Mouse (Mus musculus): ENCODE results near the gene Cd8b1.
"Not testable (repeated sequence)": the region's sequence is repeated elsewhere in the genome, so short reads cannot be mapped to it uniquely, and the experiment has no call there.

The Cd8b1 gene

GRCm38 (mm10) chr6:71322491-71322921 lies at the start of gene Cd8b1:
Gene Cd8b1 (plus strand): TSS chr6:71322788.
- no peak for DNase-seq (ENCODE audit: low spot score)

DNA sequence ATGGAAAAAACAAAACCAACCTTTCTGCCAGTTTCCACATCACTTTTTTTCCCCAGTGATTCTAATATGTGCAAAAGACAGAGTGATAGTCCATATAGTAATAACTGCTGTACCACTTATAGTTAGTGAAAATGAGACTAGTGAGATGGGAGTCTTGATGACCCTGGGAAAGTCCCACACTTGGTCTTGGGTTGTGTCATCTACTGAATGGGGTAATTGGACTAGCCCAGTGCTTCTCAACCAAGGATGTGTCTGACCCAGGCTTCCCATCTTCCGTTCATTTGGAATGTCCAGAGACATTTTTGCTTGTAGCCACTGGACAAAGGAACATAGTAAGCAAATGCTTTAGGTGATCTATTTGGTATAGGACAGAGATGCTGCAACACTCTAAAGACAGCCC lies 48.9 kb upstream of the Cd8b1 start:
- no peak for DNase-seq (ENCODE audit: low spot score)

DNA sequence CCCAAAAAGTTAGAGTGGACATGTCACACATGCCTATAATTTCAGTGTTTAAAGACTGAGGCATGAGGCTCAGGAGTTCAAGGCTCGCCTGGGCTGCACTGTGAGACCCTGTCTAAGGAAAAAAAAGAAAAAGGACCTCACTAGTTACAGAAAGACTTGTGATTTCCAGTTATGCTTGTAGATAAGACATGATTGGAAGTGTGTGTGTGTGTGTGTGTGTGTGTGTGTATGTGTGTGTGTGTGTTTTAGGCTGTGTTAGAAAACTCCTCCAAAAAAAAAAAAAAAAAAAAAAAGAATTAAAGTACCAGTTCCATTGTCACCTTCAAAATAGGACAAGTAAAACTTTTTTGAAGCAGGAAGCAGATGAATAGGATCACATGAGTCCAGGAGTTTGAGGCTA lies 48.0 kb upstream of the Cd8b1 start:
- no peak for DNase-seq (ENCODE audit: low spot score)

GRCm38 (mm10) chr6:71279418-71279817 lies 43.2 kb upstream of the Cd8b1 start:
- DNase-seq (ENCODE audit: low spot score), result no peak

DNA sequence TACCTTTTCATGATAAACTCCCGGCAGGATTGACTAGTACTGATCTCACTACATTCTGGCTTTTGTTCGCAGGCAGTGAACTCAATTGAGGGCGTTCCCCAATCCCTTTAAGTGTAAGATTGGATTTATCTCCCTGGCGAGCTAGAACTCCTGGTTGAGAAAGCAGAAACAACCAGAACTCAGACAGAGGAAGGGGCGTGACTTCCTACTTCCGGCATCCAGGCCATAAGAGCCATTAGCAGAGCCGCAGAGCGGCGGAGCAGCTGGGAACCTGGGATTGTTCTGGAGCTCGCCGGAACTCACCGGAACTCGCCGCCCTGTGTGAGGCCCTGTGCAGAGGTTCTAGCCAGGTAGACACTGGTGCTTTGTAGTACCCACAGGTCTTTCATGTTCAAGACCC lies 29.1 kb upstream of the Cd8b1 start:
- no peak for DNase-seq (ENCODE audit: low spot score)

DNA sequence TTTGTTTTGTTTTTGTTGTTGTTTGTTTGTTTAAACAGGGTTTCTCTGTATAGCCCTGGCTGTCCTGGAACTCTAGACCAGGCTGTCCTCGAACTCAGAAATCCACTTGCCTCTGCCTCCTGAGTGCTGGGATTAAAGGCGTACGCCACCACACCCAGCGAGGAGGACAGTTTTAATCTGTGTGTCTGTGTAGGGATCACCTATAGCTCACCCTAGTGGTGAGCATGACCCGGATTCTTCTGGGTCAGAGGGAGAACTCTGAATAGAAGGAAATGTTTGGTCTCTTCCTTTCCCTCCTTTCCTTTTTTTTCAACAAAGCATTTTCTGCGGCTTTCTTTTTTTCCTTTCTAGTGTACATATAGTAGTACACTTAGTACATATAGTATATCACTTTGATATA lies 27.3 kb upstream of the Cd8b1 start:
- no peak for DNase-seq (ENCODE audit: low spot score)

GRCm38 (mm10) chr6:71298051-71298450 lies 24.5 kb upstream of the Cd8b1 start:
- DNase-seq (ENCODE audit: low spot score), result no peak

DNA sequence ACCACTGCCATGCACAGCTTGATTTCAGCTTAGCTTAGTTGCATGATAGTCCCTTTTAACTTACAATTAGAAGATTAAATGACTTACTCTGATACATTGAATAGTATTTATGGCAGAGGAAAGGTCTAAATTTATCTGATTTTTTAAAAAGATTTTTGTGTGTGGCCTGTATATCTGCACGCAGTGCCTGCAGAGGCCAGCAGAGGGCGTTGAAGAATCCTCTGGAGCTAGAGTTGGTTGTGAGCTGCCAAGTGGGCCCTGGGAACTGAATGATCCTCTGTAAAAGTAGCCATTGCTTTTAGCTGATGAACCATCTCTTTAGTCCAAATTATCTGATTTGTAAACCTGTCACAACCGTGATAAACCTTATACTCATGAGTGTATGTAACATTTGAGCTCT lies 23.8 kb upstream of the Cd8b1 start:
- DNase-seq (ENCODE audit: low spot score), result no peak

- no peak for DNase-seq (ENCODE audit: low spot score)
Observed at GRCm38 (mm10) chr6:71302097-71302731, 20.4 kb upstream of the Cd8b1 start.

DNA sequence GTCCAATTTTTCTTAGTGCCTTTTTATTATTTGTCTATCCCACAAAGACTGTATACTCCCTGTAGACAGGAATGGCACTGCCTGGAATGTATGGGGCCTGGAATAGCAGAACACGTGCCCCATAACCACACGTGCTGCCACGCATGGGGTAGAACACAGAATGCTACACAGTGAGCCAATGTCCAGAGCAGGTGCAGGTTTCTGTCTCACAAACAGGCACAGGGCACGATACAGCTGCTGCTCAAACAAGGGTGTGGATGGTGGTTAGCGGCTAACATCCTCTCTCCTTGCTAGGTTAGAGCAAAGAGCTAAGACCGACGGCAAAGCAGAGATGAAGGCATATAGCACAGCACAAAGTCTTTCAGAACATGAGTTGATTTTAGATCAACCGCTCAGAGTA lies 15.1 kb upstream of the Cd8b1 start:
- no peak for DNase-seq (ENCODE audit: low spot score)

DNA sequence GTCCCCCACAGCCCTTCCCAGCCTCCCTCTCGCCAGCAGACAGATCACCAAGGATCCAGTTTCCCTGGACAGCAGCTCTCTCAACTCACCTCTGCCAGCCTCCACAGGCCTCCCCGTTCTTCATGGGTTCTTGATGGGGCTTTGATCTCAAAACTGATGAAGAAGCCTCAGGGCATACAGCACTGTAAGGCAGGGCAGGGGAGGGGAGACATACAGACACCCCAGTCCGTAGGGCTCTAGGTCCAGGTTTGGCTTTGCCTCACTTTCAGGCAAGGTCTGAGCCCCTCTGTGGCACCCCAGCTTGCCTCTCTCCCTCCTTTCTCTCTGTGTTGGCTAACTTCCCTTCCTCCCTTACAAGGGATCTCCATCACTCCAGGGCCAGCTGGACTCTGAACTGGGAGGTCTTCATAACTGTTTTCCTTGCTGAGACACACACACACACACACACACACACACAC lies 733 bp upstream of the Cd8b1 start, which contains the start of gene Smyd1:
Smyd1 (minus strand) TSS at position 408 of the 458 bp plus-strand sequence.
- no peak for DNase-seq (ENCODE audit: low spot score)

- no peak for DNase-seq (ENCODE audit: low spot score)
Observed at GRCm38 (mm10) chr6:71324816-71325215, 2.2 kb downstream of the Cd8b1 start.

- no peak for DNase-seq (ENCODE audit: low spot score)
Observed at GRCm38 (mm10) chr6:71329881-71330280, 7.3 kb downstream of the Cd8b1 start.

GRCm38 (mm10) chr6:71330486-71330885 lies 7.9 kb downstream of the Cd8b1 start:
- DNase-seq (ENCODE audit: low spot score), result no peak

- not testable (repeated sequence) for DNase-seq (ENCODE audit: low spot score)
Observed at GRCm38 (mm10) chr6:71331491-71331890, 8.9 kb downstream of the Cd8b1 start.

DNA sequence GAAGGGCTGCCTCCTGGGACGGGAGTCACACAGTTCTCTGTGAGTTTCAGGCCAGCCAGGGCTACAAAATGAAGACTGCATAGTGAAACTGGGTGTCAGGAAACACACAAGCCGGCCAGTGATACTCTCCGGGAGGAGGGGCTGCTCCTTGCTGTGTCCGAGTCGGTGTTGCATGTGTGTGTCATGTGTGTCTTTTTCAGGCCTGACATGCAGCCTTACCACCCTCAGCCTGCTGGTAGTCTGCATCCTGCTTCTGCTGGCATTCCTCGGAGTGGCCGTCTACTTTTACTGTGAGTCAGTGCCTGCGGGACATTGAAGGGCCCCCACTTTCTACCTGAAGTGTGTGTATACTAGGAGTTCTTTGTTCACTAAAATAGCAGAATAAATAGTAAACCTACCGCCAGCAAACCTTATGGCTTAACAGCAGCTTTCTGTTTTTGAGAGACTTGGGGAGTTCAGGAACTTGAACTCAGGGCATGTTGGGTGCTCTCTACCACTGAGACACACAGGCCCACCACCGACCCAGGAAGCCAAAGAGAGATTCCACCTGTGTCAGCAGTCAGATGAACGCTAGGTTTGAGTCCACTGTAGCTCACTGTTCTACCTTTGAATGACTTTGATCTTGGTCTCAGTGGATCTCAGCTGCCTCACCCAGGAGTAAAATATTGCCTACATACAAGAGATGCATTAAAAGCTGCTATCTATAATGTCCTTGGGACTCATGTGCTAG lies 9.8 kb downstream of the Cd8b1 start:
- no peak for DNase-seq (ENCODE audit: low spot score)

DNA sequence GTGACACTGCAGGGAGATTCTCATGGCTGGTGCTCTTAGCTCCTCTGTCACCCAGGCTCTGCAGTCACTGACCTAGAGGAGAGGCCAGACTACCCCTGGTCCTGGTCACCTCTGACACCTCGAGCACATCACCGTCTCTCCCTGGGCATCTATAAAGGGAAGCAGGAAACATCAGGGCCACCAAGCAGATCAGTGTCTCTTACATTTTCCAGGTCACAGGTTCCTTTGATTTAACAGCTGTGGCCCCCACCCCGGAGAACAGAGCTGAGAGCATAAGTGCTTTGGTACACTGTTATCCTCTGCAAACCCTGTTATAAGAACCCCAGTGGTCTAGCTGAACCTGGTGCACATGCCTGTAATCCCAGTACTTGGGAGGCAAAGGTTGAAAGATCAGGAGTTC lies 10.4 kb downstream of the Cd8b1 start:
- DNase-seq (ENCODE audit: low spot score), result no peak

GRCm38 (mm10) chr6:71333578-71334273 lies 11.1 kb downstream of the Cd8b1 start:
- DNase-seq (ENCODE audit: low spot score), result no peak

DNA sequence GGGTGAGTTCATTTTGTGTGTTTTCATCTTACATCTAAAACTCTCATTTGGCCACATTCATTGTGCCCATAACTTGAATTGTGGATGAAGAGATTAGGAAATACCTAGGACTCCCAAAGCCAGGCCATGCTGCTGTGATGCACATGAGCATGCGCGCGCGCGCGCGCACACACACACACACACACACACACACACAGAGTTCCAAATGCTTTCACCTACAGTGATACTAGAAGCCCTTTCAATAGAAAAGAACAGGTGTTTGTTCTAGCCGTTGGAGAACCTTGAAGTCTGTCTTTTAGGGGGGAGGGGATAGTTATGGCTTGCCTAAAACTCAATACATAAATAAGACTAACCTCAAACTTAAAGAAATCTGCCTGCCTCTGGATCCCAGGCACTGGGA lies 15.1 kb downstream of the Cd8b1 start:
- no peak for DNase-seq (ENCODE audit: low spot score)

- no peak for DNase-seq (ENCODE audit: low spot score)
Observed at GRCm38 (mm10) chr6:71338941-71339340, 16.4 kb downstream of the Cd8b1 start.

- DNase-seq (ENCODE audit: low spot score), result no peak
Observed at GRCm38 (mm10) chr6:71339351-71339750, 16.8 kb downstream of the Cd8b1 start.

DNA sequence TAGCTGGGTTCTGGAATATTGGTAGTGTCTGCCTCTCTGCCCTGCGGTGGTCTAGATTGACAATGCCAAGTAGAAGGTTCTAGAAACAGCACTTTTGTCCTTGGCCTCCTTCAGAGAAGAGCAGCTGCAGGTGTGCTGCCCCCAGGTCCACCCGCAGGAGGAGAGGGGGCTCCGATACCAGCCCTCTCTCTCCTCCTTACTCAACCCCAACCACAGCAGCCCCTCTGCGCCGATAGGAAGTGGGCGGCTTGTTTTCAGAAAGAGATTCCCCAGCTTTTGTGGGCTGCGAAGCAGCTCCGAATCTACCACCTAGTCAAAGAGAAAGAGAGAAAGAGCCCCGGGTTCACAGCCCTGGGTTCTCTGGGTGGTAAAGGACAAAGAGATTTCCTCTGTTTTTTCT lies 18.6 kb downstream of the Cd8b1 start:
- DNase-seq (ENCODE audit: low spot score), result no peak

- DNase-seq (ENCODE audit: low spot score), result no peak
Observed at GRCm38 (mm10) chr6:71348006-71348405, 25.4 kb downstream of the Cd8b1 start.

All from lung, postnatal 25 days (tissue).